ENCODE assay signal across 26 mouse cellular contexts in the genomic region with DNA sequence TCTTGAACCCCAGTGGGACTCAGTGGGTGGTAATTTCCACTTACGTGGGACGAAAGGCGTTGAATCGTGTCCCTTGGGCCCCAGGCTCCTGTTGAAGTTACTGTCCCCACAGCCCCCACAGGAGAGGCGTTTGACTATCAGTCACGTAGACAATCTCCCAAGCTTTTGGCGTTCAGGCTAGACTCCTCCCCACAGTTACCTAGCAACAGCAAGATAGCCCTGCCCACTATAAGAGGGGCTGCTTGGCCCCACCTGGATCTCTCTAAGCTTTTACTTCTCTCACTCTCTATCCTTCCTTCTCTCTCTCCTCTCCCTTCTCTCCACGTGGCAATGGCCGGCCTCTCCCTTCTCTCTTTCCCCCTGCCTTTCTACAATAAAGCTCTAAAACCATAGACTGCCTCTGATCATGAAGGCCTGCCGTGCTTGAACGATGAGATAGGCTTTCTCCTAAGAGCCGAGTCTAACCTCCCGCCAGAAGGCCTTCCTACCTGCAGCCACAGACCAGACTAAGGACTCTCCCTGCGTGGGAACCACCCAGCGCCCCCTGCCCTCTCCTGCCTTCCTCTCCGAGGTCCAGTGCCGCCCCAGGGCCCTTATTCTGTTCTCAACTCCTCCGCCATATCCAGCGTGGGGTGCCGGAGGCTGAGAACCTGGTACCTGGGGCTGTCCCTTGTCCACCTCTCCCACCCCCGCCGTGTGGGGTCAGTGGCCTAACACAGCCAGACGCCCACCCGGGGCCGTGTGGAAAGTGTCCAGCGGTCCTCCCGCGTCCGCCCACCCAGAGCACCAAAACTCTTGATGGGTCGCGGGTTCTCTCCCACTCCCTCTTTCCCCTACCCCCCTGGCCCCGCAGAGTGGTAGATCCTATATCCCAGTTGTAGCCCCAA. TPM values are rescaled to one million over a fixed set of nuclear protein-coding genes. Genes with fewer than 3 reads are reported as not detected.
DNase-seq lines count a peak whose midpoint lies in the region; ATAC-seq and TF ChIP-seq lines count a peak whose summit lies in the region.
"Had no signal": no experiment of that assay in that cellular context is flagged by ENCODE, and none has a peak within 500 bp of the region (broad histone marks: within the 10 kb centered on the region; RNA-seq: fewer than 3 reads in every experiment).

No protein-coding gene starts in this region.

- TF ChIP-seq POLR2A in ES-Bruce4 (IDR thresholded peaks at IDR 0.05; ENCODE audit: insufficient read depth, low read length), result no peak

- TF ChIP-seq CTCF in liver, postnatal 0 days (IDR thresholded peaks at IDR 0.05; ENCODE audit: low read depth), result no peak
- TF ChIP-seq CTCF in ES-Bruce4 (IDR thresholded peaks at IDR 0.05; ENCODE audit: low read depth, low read length), result no peak

- H3K9me3 ChIP-seq in liver, embryonic 12.5 days (replicated peaks), result no peaks in the 10 kb centered on the region
- no peaks in the 10 kb centered on the region for H3K9me3 ChIP-seq in liver, postnatal 0 days (ENCODE audit: low read length)
- H3K9me3 ChIP-seq in ES-Bruce4 (replicated peaks; ENCODE audit: control insufficient read depth, insufficient read depth, low read length, poor library complexity, severe bottlenecking), result no peaks in the 10 kb centered on the region
- H3K9me3 ChIP-seq in liver, embryonic 16.5 days (replicated peaks; ENCODE audit: control insufficient read depth, low read length), result no peaks in the 10 kb centered on the region
- H3K9me3 ChIP-seq: embryonic facial prominence, embryonic 13.5 days; kidney, embryonic 15.5 days; neural tube, embryonic 13.5 days had no signal

- 0 out of 2 replicates have a peak overlapping the region, but pooled peaks have one; percentile 22 for H3K27ac ChIP-seq in liver, embryonic 12.5 days
- no peak overlapping the region for H3K27ac ChIP-seq in liver, postnatal 0 days (ENCODE audit: low read depth)
- no peak overlapping the region for H3K27ac ChIP-seq in ES-Bruce4 (ENCODE audit: insufficient read depth, low read length)
- H3K27ac ChIP-seq in liver, embryonic 16.5 days (ENCODE audit: low read length), result no peak overlapping the region
- H3K27ac ChIP-seq: embryonic facial prominence, embryonic 13.5 days; forebrain, embryonic 12.5 days; kidney, embryonic 15.5 days; limb, embryonic 13.5 days; neural tube, embryonic 13.5 days had no signal

- peaks cover 28% of the 10 kb centered on the region for H3K4me1 ChIP-seq in liver, embryonic 12.5 days
- H3K4me1 ChIP-seq in liver, postnatal 0 days (ENCODE audit: insufficient read depth), result no peaks in the 10 kb centered on the region
- no peaks in the 10 kb centered on the region for H3K4me1 ChIP-seq in ES-Bruce4 (ENCODE audit: control insufficient read depth, insufficient read depth, low read length)
- peaks cover 8% of the 10 kb centered on the region; the same call in 1 of the 2 replicates for H3K4me1 ChIP-seq in liver, embryonic 16.5 days (ENCODE audit: control insufficient read depth, low read depth, low read length)
- H3K4me1 ChIP-seq: embryonic facial prominence, embryonic 13.5 days; forebrain, embryonic 12.5 days; kidney, embryonic 15.5 days; limb, embryonic 13.5 days; neural tube, embryonic 13.5 days had no signal

- 76% methylated on average over 32 of the region's 32 CpGs for WGBS in liver, embryonic 12.5 days (ENCODE audit: insufficient replicate concordance)
- 85% methylated on average over 32 of the region's 32 CpGs for WGBS in liver, postnatal 0 days (ENCODE audit: insufficient replicate concordance)
- 76% methylated on average over 32 of the region's 32 CpGs for WGBS in liver, embryonic 16.5 days (ENCODE audit: insufficient replicate concordance)

- TF ChIP-seq EP300 in liver, postnatal 0 days (IDR thresholded peaks at IDR 0.05; ENCODE audit: low read depth), result no peak
- TF ChIP-seq EP300 in ES-Bruce4 (IDR thresholded peaks at IDR 0.05; ENCODE audit: insufficient read depth, low read depth, low read length), result no peak

- peak; percentile 59 for ATAC-seq in liver, embryonic 12.5 days
- no peak for ATAC-seq in liver, postnatal 0 days
- ATAC-seq in liver, embryonic 16.5 days (ENCODE audit: low read depth), result peak; percentile 50; the same call in 1 of the 2 replicates
- ATAC-seq: intestine, postnatal 0 days; midbrain, embryonic 16.5 days had no signal

- DNase-seq in liver, postnatal 0 days, result no peak
- peak; percentile 89 for DNase-seq in MEL-GATA-1-ER (ENCODE audit: extremely low read depth, low read depth)
- DNase-seq in cerebellum, adult 9-11 months, result no peak
- DNase-seq in lung, postnatal 14 days, result no peak
- DNase-seq: adrenal gland, postnatal 10 days; cerebellum, adult 2 months; cerebellum, postnatal 36 days; embryo, embryonic 11 days; gastrocnemius, postnatal 36 days; kidney, postnatal 36 days; lung, embryonic 14.5 days; lung, postnatal 36 days; right cerebral cortex, postnatal 4 days; thymus, postnatal 14 days had no signal

- no peaks in the 10 kb centered on the region for H3K36me3 ChIP-seq in liver, embryonic 12.5 days
- no peaks in the 10 kb centered on the region for H3K36me3 ChIP-seq in liver, postnatal 0 days (replicated peaks; ENCODE audit: insufficient read depth, low read length)
- H3K36me3 ChIP-seq in ES-Bruce4 (ENCODE audit: control insufficient read depth, insufficient read depth, low read length, poor library complexity, severe bottlenecking), result no peaks in the 10 kb centered on the region
- H3K36me3 ChIP-seq in liver, embryonic 16.5 days (ENCODE audit: control insufficient read depth, insufficient read depth), result no peaks in the 10 kb centered on the region
- H3K36me3 ChIP-seq: embryonic facial prominence, embryonic 13.5 days; forebrain, embryonic 12.5 days; kidney, embryonic 15.5 days; limb, embryonic 13.5 days; neural tube, embryonic 13.5 days had no signal

- peak overlapping the region; percentile 25; the same call in 1 of the 2 replicates for H3K9ac ChIP-seq in liver, embryonic 12.5 days
- no peak overlapping the region for H3K9ac ChIP-seq in liver, postnatal 0 days (replicated peaks)
- peak overlapping the region; percentile 86 for H3K9ac ChIP-seq in ES-Bruce4 (ENCODE audit: low read depth, poor library complexity, severe bottlenecking)
- H3K9ac ChIP-seq in liver, embryonic 16.5 days (ENCODE audit: low read depth, low read length), result no peak overlapping the region
- H3K9ac ChIP-seq: embryonic facial prominence, embryonic 13.5 days; forebrain, embryonic 12.5 days; kidney, embryonic 15.5 days; limb, embryonic 13.5 days; lung, embryonic 14.5 days; neural tube, embryonic 13.5 days had no signal

- no peaks in the 10 kb centered on the region for H3K27me3 ChIP-seq in liver, embryonic 12.5 days (replicated peaks)
- no peaks in the 10 kb centered on the region for H3K27me3 ChIP-seq in liver, postnatal 0 days (ENCODE audit: insufficient read depth, low read length)
- no peaks in the 10 kb centered on the region for H3K27me3 ChIP-seq in ES-Bruce4 (ENCODE audit: control insufficient read depth, insufficient read depth, low read length, poor library complexity, severe bottlenecking)
- no peaks in the 10 kb centered on the region for H3K27me3 ChIP-seq in liver, embryonic 16.5 days (ENCODE audit: control insufficient read depth, insufficient read depth, low read depth, low read length)
- H3K27me3 ChIP-seq: embryonic facial prominence, embryonic 13.5 days; forebrain, embryonic 12.5 days; kidney, embryonic 15.5 days; limb, embryonic 13.5 days; neural tube, embryonic 13.5 days had no signal

- no peak overlapping the region for H3K4me3 ChIP-seq in liver, embryonic 12.5 days
- no peak overlapping the region for H3K4me3 ChIP-seq in liver, postnatal 0 days (ENCODE audit: low read depth, low read length)
- H3K4me3 ChIP-seq in ES-Bruce4 (ENCODE audit: low read depth, low read length), result peak overlapping the region; percentile 59
- no peak overlapping the region for H3K4me3 ChIP-seq in liver, embryonic 16.5 days (ENCODE audit: low read depth, low read length)
- H3K4me3 ChIP-seq: embryonic facial prominence, embryonic 13.5 days; erythroblast, embryonic 14.5 days; forebrain, embryonic 12.5 days; kidney, embryonic 15.5 days; limb, embryonic 13.5 days; myocyte; neural tube, embryonic 13.5 days had no signal

- 0 out of 2 replicates have a peak overlapping the region, but pooled peaks have one; percentile 8 for H3K4me2 ChIP-seq in liver, embryonic 12.5 days
- no peak overlapping the region for H3K4me2 ChIP-seq in liver, postnatal 0 days (ENCODE audit: low read depth, low read length)
- no peak overlapping the region for H3K4me2 ChIP-seq in liver, embryonic 16.5 days (ENCODE audit: low read depth, low read length)
- H3K4me2 ChIP-seq: embryonic facial prominence, embryonic 13.5 days; forebrain, embryonic 12.5 days; kidney, embryonic 15.5 days; limb, embryonic 13.5 days; lung, embryonic 14.5 days; neural tube, embryonic 13.5 days had no signal

RNA-seq across cellular contexts. Expression of gene Parp16, which starts 13.4 kb away (rescaled TPM):
- 7.7 and 8.6 TPM in 2 replicates for polyA plus RNA-seq in liver, embryonic 12.5 days (2016; fragmentation: Nextera tagmentation; extraction: Ambion mirVana)
- 11.7 and 12.0 TPM in 2 replicates for polyA plus RNA-seq in liver, postnatal 0 days (2015; fragmentation: Nextera tagmentation; extraction: Ambion mirVana)
- polyA plus RNA-seq in ES-Bruce4 (2011; ENCODE audit: insufficient read depth, insufficient read length, low read depth, missing spikeins), result 5.7 and 7.1 TPM in 2 replicates
- 9.9 and 11.2 TPM in 2 replicates for polyA plus RNA-seq in liver, embryonic 16.5 days (2015; fragmentation: Nextera tagmentation; extraction: Ambion mirVana)

RNA-seq across cellular contexts. Expression of gene Cilp, which starts 56.4 kb away (rescaled TPM):
- polyA plus RNA-seq in liver, embryonic 12.5 days (2016; fragmentation: Nextera tagmentation; extraction: Ambion mirVana), result 0.06 TPM in 1 of 2 replicates, not detected in the other
- polyA plus RNA-seq in liver, postnatal 0 days (2015; fragmentation: Nextera tagmentation; extraction: Ambion mirVana), result 0.06 and 0.08 TPM in 2 replicates
- polyA plus RNA-seq in ES-Bruce4 (2011; ENCODE audit: insufficient read depth, insufficient read length, low read depth, missing spikeins), result 0.15 and 0.17 TPM in 2 replicates
- 0.06 and 0.12 TPM in 2 replicates for polyA plus RNA-seq in liver, embryonic 16.5 days (2015; fragmentation: Nextera tagmentation; extraction: Ambion mirVana)
- polyA plus RNA-seq: erythroblast, embryonic 14.5 days; lung, embryonic 14.5 days had no signal

Comparison
In these comparisons a context has a peak if more than half of its experiments do, and no peak if none do; other contexts are left out.
1. H3K9ac ChIP-seq: peak in liver, embryonic 12.5 days (single experiment) and ES-Bruce4 (single experiment); none in liver, postnatal 0 days (single experiment) and liver, embryonic 16.5 days (single experiment).